Mouse (Mus musculus) midbrain, embryonic 16.5 days (tissue): ENCODE measurements around the gene Nle1. TPM values are rescaled to one million over a fixed set of nuclear protein-coding genes. Genes with fewer than 3 reads are reported as not detected.

ENCODE experiments used
- ATAC-seq: fragments of 200-750 bp; cut with Nextera tagmentation; 2 replicates; pipeline ENCODE4 v1.8.0; 2017; ENCODE audit warnings: moderate TSS enrichment
- H3K27ac ChIP-seq: fragments of 300-500 bp; sonication (generic); 2 replicates; pipeline ENCODE4 v1.5.1; 2014; ENCODE audit warnings: mild to moderate bottlenecking, low read length, mixed read lengths
- H3K27me3 ChIP-seq: fragments of 300-500 bp; sonication (generic); 2 replicates; pipeline ENCODE4 v1.6.1; 2014; ENCODE audit warnings: low read depth, low read length, mixed read lengths; ENCODE audit not compliant: control insufficient read depth, insufficient read depth
- H3K36me3 ChIP-seq: fragments of 300-500 bp; sonication (generic); 2 replicates; pipeline ENCODE4 v1.6.1; 2014; ENCODE audit warnings: mild to moderate bottlenecking, low read length, moderate library complexity, mixed read lengths; ENCODE audit not compliant: control insufficient read depth, insufficient read depth
- H3K4me1 ChIP-seq: fragments of 300-500 bp; sonication (generic); 2 replicates; pipeline ENCODE4 v1.6.1; 2014; ENCODE audit warnings: mild to moderate bottlenecking, low read length, mixed read lengths; ENCODE audit not compliant: control insufficient read depth, insufficient read depth
- H3K4me2 ChIP-seq: fragments of 300-500 bp; sonication (generic); 2 replicates; pipeline ENCODE4 v1.6.1; 2014; ENCODE audit warnings: mild to moderate bottlenecking, low read length, mixed read lengths
- H3K4me3 ChIP-seq: fragments of 300-500 bp; sonication (generic); 2 replicates; pipeline ENCODE4 v1.5.1; 2014; ENCODE audit warnings: low read depth, mild to moderate bottlenecking, low read length, moderate library complexity, mixed read lengths
- H3K9ac ChIP-seq: fragments of 300-500 bp; sonication (generic); 2 replicates; pipeline ENCODE4 v1.6.1; 2014; ENCODE audit warnings: low read depth, low read length, mixed read lengths
- H3K9me3 ChIP-seq: fragments of 300-500 bp; sonication (generic); replicated peaks from 2 replicates; pipeline ENCODE4 v1.6.1; 2014; ENCODE audit warnings: mild to moderate bottlenecking, low read length, mixed read lengths; ENCODE audit not compliant: control insufficient read depth, poor library complexity, severe bottlenecking
- WGBS: fragments of 180-500 bp; shearing (Covaris S2); extraction: QIAGEN DNeasy Blood & Tissue Kit; methylation state at CpG from one replicate; pipeline ENCODE4 v1.1.7; 2014; 5-methylcytosine and 5-hydroxymethylcytosine counted together
- polyA plus RNA-seq: library from polyadenylated mRNA; unstranded; fragments of >200 nt; fragmentation: Nextera tagmentation; extraction: Ambion mirVana; gene quantifications from 2 replicates; pipeline ENCODE4 v1.2.1, GENCODE M21; 2015

The Nle1 gene
- polyA plus RNA-seq, 1 experiment from 2014 or later = 35.7 TPM

DNA sequence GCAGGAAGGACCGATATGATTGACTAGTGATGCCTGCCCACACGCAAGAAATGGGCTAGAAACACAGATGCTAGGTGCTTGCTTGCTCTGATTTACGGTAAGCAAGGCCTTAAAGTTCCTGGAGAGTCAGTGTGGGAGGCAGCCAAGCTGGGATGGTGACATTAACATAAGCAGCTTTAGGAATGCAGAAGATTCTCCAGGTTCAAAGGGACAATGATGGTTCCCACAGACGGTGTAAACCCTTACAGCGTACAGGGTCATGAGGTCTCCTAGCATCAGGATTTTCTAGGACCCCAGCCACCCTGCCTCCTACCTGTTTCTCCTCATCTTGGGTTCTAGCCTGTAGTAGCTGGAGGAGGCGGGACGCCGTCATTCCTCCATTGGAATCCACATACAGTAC lies 25.0 kb downstream of the Nle1 start:
- 0 out of 2 replicates have a peak, but pooled peaks cover 2% of the 10 kb centered on the region for H3K36me3 ChIP-seq
- H3K27ac ChIP-seq = no peak overlapping the region
- WGBS = 78% methylated on average over 8 of the region's 8 CpGs
- H3K4me3 ChIP-seq = no peak overlapping the region
- H3K27me3 ChIP-seq = no peaks in the 10 kb centered on the region
- no peak overlapping the region for H3K9ac ChIP-seq
- ATAC-seq = no peak
- no peak overlapping the region for H3K4me2 ChIP-seq
- H3K9me3 ChIP-seq = no peaks in the 10 kb centered on the region
- 0 out of 2 replicates have a peak, but pooled peaks cover 2% of the 10 kb centered on the region for H3K4me1 ChIP-seq

GRCm38 (mm10) chr11:82877726-82878344 lies 30.4 kb downstream of the Nle1 start:
- H3K27me3 ChIP-seq = no peaks in the 10 kb centered on the region
- ATAC-seq = no peak
- no peak overlapping the region for H3K4me2 ChIP-seq
- WGBS = 79% methylated on average over 7 of the region's 7 CpGs
- 0 out of 2 replicates have a peak, but pooled peaks cover 2% of the 10 kb centered on the region for H3K36me3 ChIP-seq
- no peaks in the 10 kb centered on the region for H3K9me3 ChIP-seq
- no peak overlapping the region for H3K27ac ChIP-seq
- H3K9ac ChIP-seq = no peak overlapping the region
- H3K4me1 ChIP-seq = no peaks in the 10 kb centered on the region
- H3K4me3 ChIP-seq = no peak overlapping the region

DNA sequence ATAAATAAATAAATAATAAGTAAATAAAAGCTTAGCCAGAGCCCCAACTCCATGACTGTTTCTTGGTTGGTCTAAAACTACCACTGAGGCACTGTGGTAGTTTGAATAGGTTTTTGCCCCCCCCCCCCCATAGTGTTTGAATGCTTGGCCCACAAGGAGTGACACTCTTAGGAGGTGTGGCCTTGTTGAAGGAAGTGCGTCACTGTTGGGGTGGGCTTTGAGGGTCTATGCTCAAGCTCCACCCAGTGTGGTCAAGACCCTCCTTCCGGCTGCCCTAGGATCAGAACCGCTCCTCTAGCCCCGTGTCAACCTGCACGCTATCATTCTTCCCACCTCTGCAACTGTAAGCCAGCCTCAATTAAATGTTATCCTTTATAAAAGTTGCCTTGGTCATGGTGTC lies 32.6 kb downstream of the Nle1 start:
- no peaks in the 10 kb centered on the region for H3K27me3 ChIP-seq
- H3K9me3 ChIP-seq = no peaks in the 10 kb centered on the region
- H3K9ac ChIP-seq = no peak overlapping the region
- ATAC-seq = no peak
- 91% methylated on average over 5 of the region's 5 CpGs for WGBS
- no peaks in the 10 kb centered on the region for H3K36me3 ChIP-seq
- no peaks in the 10 kb centered on the region; the same call in 1 of the 2 replicates for H3K4me1 ChIP-seq
- H3K4me2 ChIP-seq = no peak overlapping the region
- H3K27ac ChIP-seq = no peak overlapping the region
- H3K4me3 ChIP-seq = no peak overlapping the region

DNA sequence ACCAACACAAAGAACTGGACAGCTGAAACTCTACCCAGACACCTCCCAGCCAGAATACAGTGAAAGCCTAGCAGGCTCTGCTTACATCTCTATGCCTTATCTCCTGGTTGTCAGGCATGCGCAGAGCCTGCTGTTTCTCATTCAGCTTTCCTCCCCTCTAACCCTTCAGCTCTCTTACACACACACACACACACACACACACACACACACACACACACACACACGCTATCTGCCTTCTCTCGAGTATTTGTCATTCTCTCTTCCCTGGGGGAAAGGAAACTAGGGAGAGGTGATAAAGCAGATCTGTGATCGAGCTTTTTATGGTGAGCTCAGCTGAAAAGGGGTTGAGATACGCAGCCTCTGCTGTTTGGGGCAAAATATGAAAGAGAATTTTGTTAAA lies 33.3 kb downstream of the Nle1 start:
- ATAC-seq = no peak
- no peaks in the 10 kb centered on the region; the same call in 1 of the 2 replicates for H3K4me1 ChIP-seq
- H3K27ac ChIP-seq = no peak overlapping the region
- no peak overlapping the region for H3K4me3 ChIP-seq
- WGBS = 74% methylated on average over 5 of the region's 5 CpGs
- H3K36me3 ChIP-seq = no peaks in the 10 kb centered on the region
- no peak overlapping the region for H3K9ac ChIP-seq
- no peaks in the 10 kb centered on the region for H3K9me3 ChIP-seq
- H3K27me3 ChIP-seq = no peaks in the 10 kb centered on the region
- H3K4me2 ChIP-seq = no peak overlapping the region

DNA sequence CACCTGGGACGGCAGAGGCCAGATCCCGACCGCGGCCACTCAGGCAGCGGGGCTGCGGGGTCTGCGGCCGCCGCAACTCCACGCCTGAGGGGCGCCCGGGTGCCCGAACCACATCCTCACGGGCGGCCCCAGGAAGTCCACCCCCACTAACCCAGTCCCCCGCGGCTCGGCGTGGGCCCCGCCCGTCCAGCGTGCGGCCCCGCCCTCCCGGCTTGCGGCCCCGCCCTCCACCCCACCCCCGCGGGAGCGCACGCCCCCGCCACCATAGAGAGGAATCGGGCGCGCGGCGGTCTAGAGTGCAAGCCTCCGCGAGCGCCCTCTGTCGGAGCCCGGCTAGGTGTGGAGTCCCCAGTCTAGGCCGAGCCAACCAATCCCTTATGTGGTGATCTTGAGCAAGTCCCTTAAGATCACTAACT lies 37.2 kb downstream of the Nle1 start, which contains the start of gene Rffl:
TSS of gene Rffl (minus strand) at position 180 of the 416 bp plus-strand sequence.
- no peaks in the 10 kb centered on the region; the same call in 1 of the 2 replicates for H3K4me1 ChIP-seq
- no peak within 1 kb of the TSS for H3K27ac ChIP-seq
- no peaks in the 10 kb centered on the region for H3K36me3 ChIP-seq
- no peaks in the 10 kb centered on the region for H3K9me3 ChIP-seq
- under 1% methylated on average over 43 of the region's 43 CpGs for WGBS
- H3K27me3 ChIP-seq = no peaks in the 10 kb centered on the region
- ATAC-seq = peak; percentile 97
- H3K9ac ChIP-seq = peak within 1 kb of the TSS; percentile 72
- peak within 1 kb of the TSS; percentile 81 for H3K4me2 ChIP-seq
- H3K4me3 ChIP-seq = peak within 1 kb of the TSS; percentile 76

- peak; percentile 54 for ATAC-seq
- no peak overlapping the region for H3K27ac ChIP-seq
These were observed 37.8 kb downstream of the Nle1 start for GRCm38 (mm10) chr11:82870173-82871030.

DNA sequence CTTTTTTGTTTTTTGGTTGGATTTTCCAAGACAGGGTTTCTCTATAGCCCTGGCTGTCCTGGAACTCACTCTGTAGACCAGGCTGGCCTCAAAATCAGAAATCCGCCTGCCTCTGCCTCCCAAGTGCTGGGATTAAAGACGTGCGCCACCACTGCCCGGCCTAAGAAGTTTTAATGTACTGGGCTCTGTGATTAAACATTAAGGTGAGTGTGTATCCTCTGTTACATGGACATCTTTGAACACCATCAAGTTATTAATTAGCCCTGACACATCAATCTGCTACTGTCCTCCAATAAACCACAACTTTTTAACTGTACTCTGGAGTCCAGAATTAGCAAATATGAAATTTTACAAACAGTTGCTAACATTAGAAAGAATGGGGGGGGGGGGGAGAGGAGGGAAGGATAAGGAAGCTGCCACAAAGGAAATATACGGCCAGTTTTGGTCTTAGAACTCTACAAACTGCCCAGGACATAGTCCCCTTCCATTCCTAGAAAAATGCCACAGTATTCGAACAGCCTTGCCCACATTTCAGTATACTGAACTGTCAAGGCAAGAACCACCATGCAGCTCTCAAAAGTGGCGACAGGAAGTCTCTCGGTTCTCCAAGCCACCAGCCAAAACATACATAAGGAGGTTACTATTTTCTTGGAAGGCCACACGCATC lies 38.6 kb downstream of the Nle1 start:
- peak overlapping the region; percentile 81 for H3K4me2 ChIP-seq
- 83% methylated on average over 9 of the region's 9 CpGs for WGBS
- H3K9me3 ChIP-seq = no peaks in the 10 kb centered on the region
- ATAC-seq = no peak
- no peak overlapping the region for H3K9ac ChIP-seq
- no peaks in the 10 kb centered on the region for H3K27me3 ChIP-seq
- no peak overlapping the region for H3K4me3 ChIP-seq
- no peak overlapping the region for H3K27ac ChIP-seq
- no peaks in the 10 kb centered on the region for H3K36me3 ChIP-seq
- no peaks in the 10 kb centered on the region; the same call in 1 of the 2 replicates for H3K4me1 ChIP-seq

More at GRCm38 (mm10) chr11:82870173-82871030, 37.8 kb downstream of the Nle1 start:
- Histone ChIP-seq H3K4me2 (peak overlapping the region; percentile 81), H3K27me3 (no peaks in the 10 kb centered on the region), H3K4me3 (peak overlapping the region; percentile 76), H3K9me3 (no peaks in the 10 kb centered on the region), H3K4me1 (no peaks in the 10 kb centered on the region; the same call in 1 of the 2 replicates), H3K36me3 (no peaks in the 10 kb centered on the region), H3K9ac (peak overlapping the region; percentile 72)
- WGBS = 5% methylated on average over 36 of the region's 36 CpGs

- no peaks in the 10 kb centered on the region for H3K9me3 ChIP-seq
- H3K36me3 ChIP-seq = no peaks in the 10 kb centered on the region
- H3K4me2 ChIP-seq = no peak overlapping the region
- H3K27ac ChIP-seq = no peak overlapping the region
- H3K4me3 ChIP-seq = no peak overlapping the region
- peaks cover 2% of the 10 kb centered on the region; the same call in 1 of the 2 replicates for H3K4me1 ChIP-seq
- H3K27me3 ChIP-seq = no peaks in the 10 kb centered on the region
- WGBS = 61% methylated on average over 5 of the region's 5 CpGs
- H3K9ac ChIP-seq = no peak overlapping the region
- no peak for ATAC-seq
These were observed 40.3 kb downstream of the Nle1 start for GRCm38 (mm10) chr11:82867956-82868355.
